Mouse (Mus musculus): ENCODE measurements around the gene Ccdc163. TPM values are rescaled to one million over a fixed set of nuclear protein-coding genes. Genes with fewer than 3 reads are reported as not detected.
A peak's percentile ranks its signal among the peaks of the same experiment; 100 is the strongest.

The Ccdc163 gene
- polyA plus RNA-seq, 1 experiment from 2014 or later = 9.1 TPM

DNA sequence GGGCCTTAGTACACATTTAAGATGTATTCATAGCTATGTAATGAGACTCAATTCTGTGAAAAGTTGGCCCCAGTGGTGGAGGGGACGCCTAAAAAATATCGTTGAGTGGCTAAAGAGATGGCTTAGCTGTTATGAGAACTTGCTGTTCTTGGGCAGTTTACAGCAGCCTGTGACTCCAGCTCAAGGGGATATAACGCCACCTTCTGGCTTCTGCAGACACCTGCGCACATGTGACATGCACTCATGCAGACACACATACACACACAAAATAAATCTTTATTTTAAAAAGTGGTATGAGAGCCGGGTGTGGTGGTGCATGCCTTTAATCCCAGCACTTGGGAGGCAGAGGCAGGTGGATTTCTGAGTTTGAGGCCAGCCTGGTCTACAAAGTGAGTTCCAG lies 68.1 kb downstream of the Ccdc163 start:
- no peak overlapping the region for H3K4me3 ChIP-seq (ENCODE audit: low read depth, low read length)
- no peak overlapping the region for H3K27ac ChIP-seq (ENCODE audit: low read depth, low read length)
- no peaks in the 10 kb centered on the region for H3K4me1 ChIP-seq (replicated peaks; ENCODE audit: control insufficient read depth, insufficient read depth, low read length)
- H3K9ac ChIP-seq (ENCODE audit: low read depth, low read length) = no peak overlapping the region
- peak; percentile 43 for TF ChIP-seq CTCF (IDR thresholded peaks at IDR 0.05; ENCODE audit: low read depth)
- H3K9me3 ChIP-seq (ENCODE audit: control insufficient read depth) = no peaks in the 10 kb centered on the region
- no peaks in the 10 kb centered on the region for H3K36me3 ChIP-seq (ENCODE audit: control insufficient read depth, insufficient read depth)
- WGBS = 91% methylated on average over 5 of the region's 5 CpGs
- no peaks in the 10 kb centered on the region for H3K27me3 ChIP-seq (replicated peaks; ENCODE audit: control insufficient read depth, insufficient read depth, low read length)
- no peak overlapping the region for H3K4me2 ChIP-seq (replicated peaks; ENCODE audit: low read depth)
- ATAC-seq = no peak

DNA sequence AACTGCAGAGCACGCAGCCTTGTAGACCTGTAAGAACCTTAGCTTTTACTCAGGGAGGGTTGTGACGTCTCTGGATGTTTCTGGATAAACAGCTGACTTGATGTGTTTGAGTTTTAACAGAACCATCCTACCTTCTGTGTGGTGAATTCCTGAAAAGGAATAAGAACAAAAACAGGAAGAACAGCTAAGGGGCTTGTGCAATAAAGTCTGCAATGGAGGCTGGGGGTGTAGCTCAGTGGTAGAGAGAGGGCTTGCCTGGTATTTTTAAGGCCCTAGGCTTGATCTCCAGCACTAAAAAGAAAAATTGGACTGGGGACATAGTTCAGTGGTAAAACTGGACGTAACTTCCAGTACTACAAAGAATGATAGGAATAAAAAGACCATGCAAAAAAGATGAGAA lies 68.8 kb downstream of the Ccdc163 start:
- no peak for ATAC-seq
- Histone ChIP-seq H3K4me1 (replicated peaks; ENCODE audit: control insufficient read depth, insufficient read depth, low read length) (no peaks in the 10 kb centered on the region), H3K9me3 (ENCODE audit: control insufficient read depth) (no peaks in the 10 kb centered on the region), H3K36me3 (ENCODE audit: control insufficient read depth, insufficient read depth) (no peaks in the 10 kb centered on the region), H3K4me3 (ENCODE audit: low read depth, low read length) (no peak overlapping the region), H3K9ac (ENCODE audit: low read depth, low read length) (no peak overlapping the region), H3K27me3 (replicated peaks; ENCODE audit: control insufficient read depth, insufficient read depth, low read length) (no peaks in the 10 kb centered on the region), H3K4me2 (replicated peaks; ENCODE audit: low read depth) (no peak overlapping the region), H3K27ac (ENCODE audit: low read depth, low read length) (no peak overlapping the region)
- 87% methylated on average over 3 of the region's 3 CpGs for WGBS
- TF ChIP-seq CTCF (IDR thresholded peaks at IDR 0.05; ENCODE audit: low read depth) = no peak

DNA sequence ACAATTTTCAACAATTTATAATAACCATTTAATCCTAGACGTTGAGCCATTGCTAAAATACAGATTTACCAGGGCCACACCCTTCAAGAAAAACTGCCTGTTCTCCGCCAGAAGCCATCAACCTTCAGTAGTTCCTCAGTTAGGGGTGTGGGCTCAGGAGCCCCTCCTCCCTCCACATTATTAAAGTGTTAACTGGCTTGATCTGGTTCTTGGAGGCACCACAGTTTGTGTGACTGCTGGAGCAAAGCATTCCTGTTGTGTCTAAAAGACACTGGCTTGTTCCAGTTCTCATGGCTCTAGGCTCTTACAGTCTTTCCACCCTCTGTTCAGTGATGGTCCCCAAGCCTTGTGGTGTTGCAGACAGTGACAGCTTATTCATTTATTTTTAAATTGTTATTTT lies 72.2 kb downstream of the Ccdc163 start:
- 67% methylated on average over 2 of the region's 2 CpGs for WGBS
- H3K36me3 ChIP-seq (ENCODE audit: control insufficient read depth, insufficient read depth) = no peaks in the 10 kb centered on the region
- H3K9me3 ChIP-seq (ENCODE audit: control insufficient read depth) = no peaks in the 10 kb centered on the region
- no peaks in the 10 kb centered on the region for H3K4me1 ChIP-seq (replicated peaks; ENCODE audit: control insufficient read depth, insufficient read depth, low read length)
- no peak overlapping the region for H3K4me2 ChIP-seq (replicated peaks; ENCODE audit: low read depth)
- no peak overlapping the region for H3K27ac ChIP-seq (ENCODE audit: low read depth, low read length)
- no peak for TF ChIP-seq CTCF (IDR thresholded peaks at IDR 0.05; ENCODE audit: low read depth)
- H3K27me3 ChIP-seq (replicated peaks; ENCODE audit: control insufficient read depth, insufficient read depth, low read length) = no peaks in the 10 kb centered on the region
- no peak overlapping the region for H3K9ac ChIP-seq (ENCODE audit: low read depth, low read length)
- H3K4me3 ChIP-seq (ENCODE audit: low read depth, low read length) = no peak overlapping the region
- ATAC-seq = no peak

DNA sequence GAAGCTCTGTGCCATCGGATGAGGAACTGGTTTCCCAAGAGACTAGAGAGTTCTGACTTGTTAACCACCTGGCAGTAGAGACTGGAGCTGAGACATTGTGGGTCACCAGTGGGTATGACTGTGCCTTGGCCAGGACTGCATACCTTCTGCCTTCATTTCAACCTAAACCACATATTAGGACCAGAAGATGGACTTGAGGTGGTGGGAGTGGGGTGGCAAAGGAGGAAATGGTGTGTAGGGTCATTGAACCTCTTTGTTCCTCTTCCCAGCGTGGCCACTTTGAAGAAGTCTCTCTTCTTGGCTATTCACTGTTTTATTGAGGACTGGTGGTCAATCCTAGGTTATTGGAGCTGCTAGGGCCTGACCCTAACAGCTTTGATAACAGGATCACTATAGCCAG lies 73.1 kb downstream of the Ccdc163 start:
- no peak for TF ChIP-seq CTCF (IDR thresholded peaks at IDR 0.05; ENCODE audit: low read depth)
- no peak overlapping the region for H3K4me3 ChIP-seq (ENCODE audit: low read depth, low read length)
- no peak overlapping the region for H3K27ac ChIP-seq (ENCODE audit: low read depth, low read length)

DNA sequence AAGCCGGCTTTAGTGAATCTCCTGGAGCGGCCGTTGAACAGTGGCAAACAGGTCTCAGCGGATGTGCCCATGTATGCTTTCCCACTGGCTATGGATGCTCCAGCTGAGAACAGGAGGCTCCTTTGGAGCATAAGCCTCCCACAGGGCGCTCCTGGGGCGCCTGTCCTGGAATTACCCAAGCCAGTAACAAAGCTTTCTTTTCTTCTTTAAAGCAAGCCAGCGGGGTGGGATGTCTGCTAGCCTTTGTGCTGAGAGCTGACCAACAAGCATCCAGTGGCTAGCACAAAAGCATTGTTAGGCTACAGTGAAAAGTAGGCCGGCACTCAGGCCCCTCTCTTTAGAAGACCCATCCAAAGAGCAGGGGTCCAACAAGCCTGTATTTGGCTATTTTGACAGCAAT lies 73.9 kb downstream of the Ccdc163 start:
- no peak for TF ChIP-seq CTCF (IDR thresholded peaks at IDR 0.05; ENCODE audit: low read depth)
- no peaks in the 10 kb centered on the region for H3K4me1 ChIP-seq (replicated peaks; ENCODE audit: control insufficient read depth, insufficient read depth, low read length)
- no peak overlapping the region for H3K4me3 ChIP-seq (ENCODE audit: low read depth, low read length)
- no peaks in the 10 kb centered on the region for H3K36me3 ChIP-seq (ENCODE audit: control insufficient read depth, insufficient read depth)
- no peak overlapping the region for H3K4me2 ChIP-seq (replicated peaks; ENCODE audit: low read depth)
- no peaks in the 10 kb centered on the region for H3K27me3 ChIP-seq (replicated peaks; ENCODE audit: control insufficient read depth, insufficient read depth, low read length)
- ATAC-seq = no peak
- H3K27ac ChIP-seq (ENCODE audit: low read depth, low read length) = no peak overlapping the region
- no peak overlapping the region for H3K9ac ChIP-seq (ENCODE audit: low read depth, low read length)
- WGBS = 54% methylated on average over 8 of the region's 8 CpGs
- H3K9me3 ChIP-seq (ENCODE audit: control insufficient read depth) = no peaks in the 10 kb centered on the region

More for the DNA sequence above, 73.1 kb downstream of the Ccdc163 start:
- no peak for ATAC-seq
- H3K27me3 ChIP-seq (replicated peaks; ENCODE audit: control insufficient read depth, insufficient read depth, low read length) = no peaks in the 10 kb centered on the region
- no peaks in the 10 kb centered on the region for H3K9me3 ChIP-seq (ENCODE audit: control insufficient read depth)
- H3K9ac ChIP-seq (ENCODE audit: low read depth, low read length) = no peak overlapping the region
- H3K4me1 ChIP-seq (replicated peaks; ENCODE audit: control insufficient read depth, insufficient read depth, low read length) = no peaks in the 10 kb centered on the region
- 59% methylated on average over 2 of the region's 2 CpGs for WGBS
- H3K4me2 ChIP-seq (replicated peaks; ENCODE audit: low read depth) = no peak overlapping the region
- H3K36me3 ChIP-seq (ENCODE audit: control insufficient read depth, insufficient read depth) = no peaks in the 10 kb centered on the region

DNA sequence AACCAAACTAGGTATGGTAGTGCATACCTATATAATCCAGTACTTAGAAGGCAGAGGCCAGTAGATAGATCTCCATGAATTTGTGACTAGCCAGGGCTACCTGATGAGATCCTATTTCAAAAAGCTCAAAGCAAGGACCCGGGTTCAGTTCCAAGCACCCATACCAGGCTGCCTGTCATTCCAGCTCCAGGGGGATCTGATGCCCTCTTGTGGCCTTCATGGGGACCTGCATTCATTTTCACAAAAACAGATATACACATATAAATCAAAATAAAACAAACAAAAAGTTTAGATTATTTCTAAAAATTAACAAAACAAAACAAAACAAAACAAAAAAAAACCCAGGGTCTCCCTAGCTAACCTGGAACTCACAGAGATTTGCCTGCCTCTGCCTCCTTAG lies 78.3 kb downstream of the Ccdc163 start:
- WGBS = 100% methylated on average over 1 of the region's 1 CpGs
- Histone ChIP-seq H3K4me3 (ENCODE audit: low read depth, low read length) (no peak overlapping the region), H3K4me1 (replicated peaks; ENCODE audit: control insufficient read depth, insufficient read depth, low read length) (no peaks in the 10 kb centered on the region), H3K27me3 (replicated peaks; ENCODE audit: control insufficient read depth, insufficient read depth, low read length) (no peaks in the 10 kb centered on the region), H3K9me3 (ENCODE audit: control insufficient read depth) (no peaks in the 10 kb centered on the region), H3K27ac (ENCODE audit: low read depth, low read length) (no peak overlapping the region), H3K4me2 (replicated peaks; ENCODE audit: low read depth) (no peak overlapping the region), H3K36me3 (ENCODE audit: control insufficient read depth, insufficient read depth) (no peaks in the 10 kb centered on the region), H3K9ac (ENCODE audit: low read depth, low read length) (no peak overlapping the region)
- no peak for ATAC-seq
- TF ChIP-seq CTCF (IDR thresholded peaks at IDR 0.05; ENCODE audit: low read depth) = peak; percentile 49
